9 mouse cellular contexts compared by ENCODE assay signal in genomic region chr4:102228953-102229586, GRCm38 (mm10).
A peak's percentile ranks its signal among the peaks of the same experiment; 100 is the strongest.
DNase-seq lines count a peak whose midpoint lies in the region; TF ChIP-seq lines count a peak whose summit lies in the region.
"Had no signal": no experiment of that assay in that cellular context is flagged by ENCODE, and none has a peak within 500 bp of the region (broad histone marks: within the 10 kb centered on the region; RNA-seq: fewer than 3 reads in every experiment).

No protein-coding gene starts in this region.

- peak; percentile 60 for TF ChIP-seq CTCF in gastrocnemius, adult 2 months (IDR thresholded peaks at IDR 0.05)

- intact Hi-C loops in gastrocnemius, adult 2 months (cut with DNase I): loop anchor here (1.0 kb wide), 1 partner anchor 427 kb away; no protein-coding TSS in a partner anchor
- intact Hi-C loops in gastrocnemius, postnatal 36 days (cut with DNase I): no loop called here

- peak overlapping the region; percentile 29; the same call in 1 of the 2 replicates for H3K4me3 ChIP-seq in gastrocnemius, adult 2 months
- H3K4me3 ChIP-seq: heart, embryonic 15.5 days had no signal

- no peak overlapping the region for H3K27ac ChIP-seq in gastrocnemius, adult 2 months

- DNase-seq in gastrocnemius, adult 2 months: peak; percentile 20
- no peak for DNase-seq in gastrocnemius, postnatal 36 days
- peak; percentile 32 for DNase-seq in thymus, postnatal 0 days (ENCODE audit: low spot score)
- DNase-seq in thymus, postnatal 10 days (ENCODE audit: low spot score in 2 of 2): no peak
- DNase-seq in embryo, embryonic 11.5 days (ENCODE audit: low read depth, low spot score): peak; percentile 32
- peak; percentile 75 for DNase-seq in kidney, postnatal 10 days
- DNase-seq in lung, postnatal 36 days: peak; percentile 43
- peak; percentile 3 to 6 for DNase-seq in thymus, postnatal 36 days

Comparison
In these comparisons a context has a peak if more than half of its experiments do, and no peak if none do; other contexts are left out.
1. DNase-seq: peak in gastrocnemius, adult 2 months (single experiment), thymus, postnatal 0 days (single experiment), embryo, embryonic 11.5 days (single experiment), kidney, postnatal 10 days (single experiment), lung, postnatal 36 days (single experiment) and thymus, postnatal 36 days (2 of 2); none in gastrocnemius, postnatal 36 days (0 of 2) and thymus, postnatal 10 days (0 of 2).